Mouse (Mus musculus): ENCODE measurements around the gene Gm13278. TPM values are rescaled to one million over a fixed set of nuclear protein-coding genes. Genes with fewer than 3 reads are reported as not detected.
"Not testable (repeated sequence)": the region's sequence is repeated elsewhere in the genome, so short reads cannot be mapped to it uniquely, and the experiment has no call there.

Gene Gm13278
- polyA plus RNA-seq, 1 experiment from 2014 or later, result not detected

DNA sequence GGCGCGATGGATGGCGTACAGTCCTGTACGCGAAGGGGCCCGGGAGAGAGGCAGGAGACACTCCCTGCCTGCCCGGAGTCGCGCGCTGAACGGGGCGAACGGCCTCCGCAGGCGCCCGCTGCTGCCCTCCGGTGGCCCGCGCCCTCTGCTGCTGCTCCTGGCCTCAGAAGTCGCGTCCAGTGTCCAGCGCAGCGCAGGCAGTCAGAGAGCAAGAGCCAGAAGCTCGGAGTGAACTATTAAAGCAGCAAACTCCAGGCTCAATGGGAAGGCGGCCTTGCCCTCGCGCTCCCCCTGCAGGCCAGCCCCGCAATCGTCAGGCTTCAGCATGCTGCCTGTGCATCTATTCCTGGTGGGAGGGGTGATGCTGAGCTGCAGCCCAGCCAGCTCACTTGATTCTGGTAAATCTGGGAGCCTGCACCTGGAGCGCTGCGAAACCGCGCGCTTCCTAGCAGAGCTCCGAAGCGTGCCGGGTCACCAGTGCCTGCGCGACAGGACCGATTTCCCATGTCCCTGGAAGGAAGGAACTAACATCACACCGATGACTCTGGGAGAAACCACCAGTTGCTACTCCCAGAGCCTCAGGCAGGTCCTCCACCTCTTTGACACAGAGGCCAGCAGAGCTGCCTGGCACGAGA lies 27.8 kb upstream of the Gm13278 start:
- peak; percentile 90 for DNase-seq (ENCODE audit: low spot score)
- not testable (repeated sequence) for H3K27me3 ChIP-seq (ENCODE audit: insufficient read depth, low read length); H3K36me3 ChIP-seq (ENCODE audit: insufficient read depth, low read length); H3K9me3 ChIP-seq (replicated peaks; ENCODE audit: low read length); ATAC-seq (replicated peaks; ENCODE audit: low FRiP score, low read depth); H3K9ac ChIP-seq (ENCODE audit: low read depth, low read length); H3K4me3 ChIP-seq (replicated peaks; ENCODE audit: low read depth, low read length); H3K4me1 ChIP-seq (replicated peaks; ENCODE audit: insufficient read depth, low read length)
- Histone ChIP-seq H3K27ac (peak overlapping the region; percentile 54), H3K4me2 (ENCODE audit: low read length) (peak overlapping the region; percentile 25; the same call in 1 of the 2 replicates)
- peak; percentile 72 for TF ChIP-seq CTCF (IDR thresholded peaks at IDR 0.05; ENCODE audit: low read depth)
- WGBS, result 2% methylated on average over 22 of the region's 42 CpGs

- ATAC-seq (replicated peaks; ENCODE audit: low FRiP score, low read depth); H3K27ac ChIP-seq: not testable (repeated sequence)
- WGBS, result no CpG with 5 or more reads among the region's 32 CpGs
These were observed 17.8 kb upstream of the Gm13278 start, which contains the start of gene Gm13290 for GRCm38 (mm10) chr4:88773534-88773933. Gm13290 (plus strand) TSS chr4:88773834.

GRCm38 (mm10) chr4:88776622-88777021 lies 14.7 kb upstream of the Gm13278 start, which contains the start of gene Gm13289:
Gm13289 (plus strand) TSS chr4:88776922.
- not testable (repeated sequence) for H3K9ac ChIP-seq (ENCODE audit: low read depth, low read length); H3K36me3 ChIP-seq (ENCODE audit: insufficient read depth, low read length); ATAC-seq (replicated peaks; ENCODE audit: low FRiP score, low read depth); H3K27ac ChIP-seq; H3K9me3 ChIP-seq (replicated peaks; ENCODE audit: low read length); H3K4me1 ChIP-seq (replicated peaks; ENCODE audit: insufficient read depth, low read length); DNase-seq (ENCODE audit: low spot score); H3K27me3 ChIP-seq (ENCODE audit: insufficient read depth, low read length); H3K4me2 ChIP-seq (ENCODE audit: low read length); H3K4me3 ChIP-seq (replicated peaks; ENCODE audit: low read depth, low read length)
- no CpG with 5 or more reads among the region's 29 CpGs for WGBS

More at GRCm38 (mm10) chr4:88773534-88773933, 17.8 kb upstream of the Gm13278 start, which contains the start of gene Gm13290:
- not testable (repeated sequence) for H3K9me3 ChIP-seq (replicated peaks; ENCODE audit: low read length); H3K4me1 ChIP-seq (replicated peaks; ENCODE audit: insufficient read depth, low read length); H3K9ac ChIP-seq (ENCODE audit: low read depth, low read length); DNase-seq (ENCODE audit: low spot score); H3K4me3 ChIP-seq (replicated peaks; ENCODE audit: low read depth, low read length); H3K36me3 ChIP-seq (ENCODE audit: insufficient read depth, low read length); H3K4me2 ChIP-seq (ENCODE audit: low read length); H3K27me3 ChIP-seq (ENCODE audit: insufficient read depth, low read length)

DNA sequence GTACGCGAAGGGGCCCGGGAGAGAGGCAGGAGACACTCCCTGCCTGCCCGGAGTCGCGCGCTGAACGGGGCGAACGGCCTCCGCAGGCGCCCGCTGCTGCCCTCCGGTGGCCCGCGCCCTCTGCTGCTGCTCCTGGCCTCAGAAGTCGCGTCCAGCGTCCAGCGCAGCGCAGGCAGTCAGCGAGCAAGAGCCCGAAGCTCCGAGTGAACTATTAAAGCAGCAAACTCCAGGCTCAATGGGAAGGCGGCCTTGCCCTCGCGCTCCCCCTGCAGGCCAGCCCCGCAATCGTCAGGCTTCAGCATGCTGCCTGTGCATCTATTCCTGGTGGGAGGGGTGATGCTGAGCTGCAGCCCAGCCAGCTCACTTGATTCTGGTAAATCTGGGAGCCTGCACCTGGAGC lies 11.8 kb upstream of the Gm13278 start, which contains the start of gene Gm13272:
TSS of gene Gm13272 (plus strand) at position 301 of the 400 bp plus-strand sequence.
- not testable (repeated sequence) for DNase-seq (ENCODE audit: low spot score); H3K9me3 ChIP-seq (replicated peaks; ENCODE audit: low read length); H3K4me2 ChIP-seq (ENCODE audit: low read length); H3K9ac ChIP-seq (ENCODE audit: low read depth, low read length); H3K27ac ChIP-seq; H3K4me3 ChIP-seq (replicated peaks; ENCODE audit: low read depth, low read length); H3K36me3 ChIP-seq (ENCODE audit: insufficient read depth, low read length); H3K27me3 ChIP-seq (ENCODE audit: insufficient read depth, low read length); ATAC-seq (replicated peaks; ENCODE audit: low FRiP score, low read depth); H3K4me1 ChIP-seq (replicated peaks; ENCODE audit: insufficient read depth, low read length)
- WGBS, result no CpG with 5 or more reads among the region's 29 CpGs

GRCm38 (mm10) chr4:88780320-88780719 lies 11.0 kb upstream of the Gm13278 start:
- not testable (repeated sequence) for DNase-seq (ENCODE audit: low spot score); H3K9ac ChIP-seq (ENCODE audit: low read depth, low read length); H3K9me3 ChIP-seq (replicated peaks; ENCODE audit: low read length); H3K4me3 ChIP-seq (replicated peaks; ENCODE audit: low read depth, low read length); H3K27me3 ChIP-seq (ENCODE audit: insufficient read depth, low read length); H3K4me1 ChIP-seq (replicated peaks; ENCODE audit: insufficient read depth, low read length); H3K27ac ChIP-seq; H3K4me2 ChIP-seq (ENCODE audit: low read length); ATAC-seq (replicated peaks; ENCODE audit: low FRiP score, low read depth); H3K36me3 ChIP-seq (ENCODE audit: insufficient read depth, low read length)
- 50% methylated on average over 15 of the region's 18 CpGs for WGBS

DNA sequence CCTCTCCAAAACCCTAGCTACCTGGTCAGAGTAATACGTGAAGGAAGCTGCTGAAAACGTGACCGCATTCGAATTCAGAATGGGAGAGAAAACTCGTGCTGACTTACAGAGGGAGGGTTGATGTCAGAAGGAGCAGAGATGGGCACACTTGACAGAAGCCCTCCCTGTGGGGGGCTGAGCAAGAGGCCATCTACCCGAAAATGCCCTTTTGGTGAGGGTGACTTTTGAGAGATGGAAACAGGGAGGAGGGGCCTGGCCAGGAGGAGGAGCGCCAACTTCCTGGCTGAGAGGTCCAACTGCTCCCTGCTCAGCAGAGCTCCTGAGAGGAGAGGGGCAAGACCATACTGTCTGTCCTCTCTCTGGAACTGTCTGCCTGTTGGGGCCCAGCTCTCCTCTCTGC lies 9.5 kb upstream of the Gm13278 start, which contains the start of gene Ifnz:
TSS of gene Ifnz (plus strand) at position 301 of the 400 bp plus-strand sequence.
- ATAC-seq (replicated peaks; ENCODE audit: low FRiP score, low read depth); H3K9me3 ChIP-seq (replicated peaks; ENCODE audit: low read length); H3K4me3 ChIP-seq (replicated peaks; ENCODE audit: low read depth, low read length); DNase-seq (ENCODE audit: low spot score); H3K27me3 ChIP-seq (ENCODE audit: insufficient read depth, low read length); H3K9ac ChIP-seq (ENCODE audit: low read depth, low read length); H3K36me3 ChIP-seq (ENCODE audit: insufficient read depth, low read length); H3K4me1 ChIP-seq (replicated peaks; ENCODE audit: insufficient read depth, low read length): not testable (repeated sequence)
- H3K4me2 ChIP-seq (ENCODE audit: low read length), result peak within 1 kb of the TSS; percentile 35; the same call in 1 of the 2 replicates
- 25% methylated on average over 3 of the region's 7 CpGs for WGBS
- H3K27ac ChIP-seq, result peak within 1 kb of the TSS; percentile 50; the same call in 1 of the 2 replicates

DNA sequence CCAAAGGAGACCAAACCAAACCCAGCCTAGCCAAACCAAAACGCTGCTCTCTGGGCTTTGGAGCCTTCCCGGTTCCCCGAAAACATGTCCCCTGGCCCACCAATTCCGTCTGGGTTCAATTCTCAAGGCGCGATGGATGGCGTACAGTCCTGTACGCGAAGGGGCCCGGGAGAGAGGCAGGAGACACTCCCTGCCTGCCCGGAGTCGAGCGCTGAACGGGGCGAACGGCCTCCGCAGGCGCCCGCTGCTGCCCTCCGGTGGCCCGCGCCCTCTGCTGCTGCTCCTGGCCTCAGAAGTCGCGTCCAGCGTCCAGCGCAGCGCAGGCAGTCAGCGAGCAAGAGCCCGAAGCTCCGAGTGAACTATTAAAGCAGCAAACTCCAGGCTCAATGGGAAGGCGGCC lies 9.0 kb upstream of the Gm13278 start:
- Histone ChIP-seq H3K4me2 (ENCODE audit: low read length) (peak overlapping the region; percentile 35; the same call in 1 of the 2 replicates), H3K27ac (peak overlapping the region; percentile 50; the same call in 1 of the 2 replicates)
- not testable (repeated sequence) for H3K36me3 ChIP-seq (ENCODE audit: insufficient read depth, low read length); ATAC-seq (replicated peaks; ENCODE audit: low FRiP score, low read depth); DNase-seq (ENCODE audit: low spot score); H3K27me3 ChIP-seq (ENCODE audit: insufficient read depth, low read length); H3K4me3 ChIP-seq (replicated peaks; ENCODE audit: low read depth, low read length); H3K4me1 ChIP-seq (replicated peaks; ENCODE audit: insufficient read depth, low read length); H3K9me3 ChIP-seq (replicated peaks; ENCODE audit: low read length); H3K9ac ChIP-seq (ENCODE audit: low read depth, low read length)
- WGBS, result 0% methylated on average over 3 of the region's 31 CpGs

DNA sequence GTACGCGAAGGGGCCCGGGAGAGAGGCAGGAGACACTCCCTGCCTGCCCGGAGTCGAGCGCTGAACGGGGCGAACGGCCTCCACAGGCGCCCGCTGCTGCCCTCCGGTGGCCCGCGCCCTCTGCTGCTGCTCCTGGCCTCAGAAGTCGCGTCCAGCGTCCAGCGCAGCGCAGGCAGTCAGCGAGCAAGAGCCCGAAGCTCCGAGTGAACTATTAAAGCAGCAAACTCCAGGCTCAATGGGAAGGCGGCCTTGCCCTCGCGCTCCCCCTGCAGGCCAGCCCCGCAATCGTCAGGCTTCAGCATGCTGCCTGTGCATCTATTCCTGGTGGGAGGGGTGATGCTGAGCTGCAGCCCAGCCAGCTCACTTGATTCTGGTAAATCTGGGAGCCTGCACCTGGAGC lies 5.9 kb upstream of the Gm13278 start, which contains the start of gene Gm13276:
TSS of gene Gm13276 (plus strand) at position 301 of the 400 bp plus-strand sequence.
- not testable (repeated sequence) for H3K4me1 ChIP-seq (replicated peaks; ENCODE audit: insufficient read depth, low read length); H3K4me2 ChIP-seq (ENCODE audit: low read length); H3K9me3 ChIP-seq (replicated peaks; ENCODE audit: low read length); H3K27ac ChIP-seq; ATAC-seq (replicated peaks; ENCODE audit: low FRiP score, low read depth); H3K9ac ChIP-seq (ENCODE audit: low read depth, low read length); H3K4me3 ChIP-seq (replicated peaks; ENCODE audit: low read depth, low read length); H3K27me3 ChIP-seq (ENCODE audit: insufficient read depth, low read length); DNase-seq (ENCODE audit: low spot score); H3K36me3 ChIP-seq (ENCODE audit: insufficient read depth, low read length)
- WGBS, result no CpG with 5 or more reads among the region's 27 CpGs

All from kidney, postnatal 0 days (tissue).